Mouse (Mus musculus) hindbrain, embryonic 14.5 days (tissue): Measurements from ENCODE around the gene Negr1. TPM values are rescaled to one million over a fixed set of nuclear protein-coding genes. Genes with fewer than 3 reads are reported as not detected.

Experiments
- ATAC-seq: fragments of 200-750 bp; cut with Nextera tagmentation; 2 replicates; pipeline ENCODE4 v1.8.0; 2017; ENCODE audit warnings: moderate number of reproducible peaks, mild to moderate bottlenecking, moderate TSS enrichment, moderate library complexity; ENCODE audit not compliant: low FRiP score
- DNase-seq: peaks from one replicate; pipeline ENCODE4 v3.0.0-alpha.2; 2015; ENCODE audit warnings: low spot score
- H3K27ac ChIP-seq: fragments of 300-500 bp; sonication (generic); 2 replicates; pipeline ENCODE4 v1.5.1; 2014; ENCODE audit warnings: mild to moderate bottlenecking, moderate library complexity
- H3K27me3 ChIP-seq: fragments of 300-500 bp; sonication (generic); 2 replicates; pipeline ENCODE4 v1.6.1; 2014; ENCODE audit warnings: mild to moderate bottlenecking, low read length, mixed read lengths; ENCODE audit not compliant: control insufficient read depth, insufficient read depth
- H3K36me3 ChIP-seq: fragments of 300-500 bp; sonication (generic); replicated peaks from 2 replicates; pipeline ENCODE4 v1.6.1; 2014; ENCODE audit not compliant: control insufficient read depth, insufficient read depth
- H3K4me1 ChIP-seq: fragments of 300-500 bp; sonication (generic); replicated peaks from 2 replicates; pipeline ENCODE4 v1.6.1; 2014; ENCODE audit warnings: antibody characterized with exemption, low read length, mixed read lengths; ENCODE audit not compliant: control insufficient read depth, insufficient read depth
- H3K4me2 ChIP-seq: fragments of 300-500 bp; sonication (generic); replicated peaks from 2 replicates; pipeline ENCODE4 v1.6.1; 2014; ENCODE audit warnings: mild to moderate bottlenecking, moderate library complexity
- H3K4me3 ChIP-seq: fragments of 300-500 bp; sonication (generic); replicated peaks from 2 replicates; pipeline ENCODE4 v1.5.1; 2014; ENCODE audit warnings: mild to moderate bottlenecking, low read length
- H3K9ac ChIP-seq: fragments of 300-500 bp; sonication (generic); 2 replicates; pipeline ENCODE4 v1.6.1; 2014
- H3K9me3 ChIP-seq: fragments of 300-500 bp; sonication (generic); 2 replicates; pipeline ENCODE4 v1.6.1; 2016; ENCODE audit warnings: low read length; ENCODE audit not compliant: control insufficient read depth
- WGBS: fragments of 180-500 bp; shearing (Covaris S2); extraction: QIAGEN DNeasy Blood & Tissue Kit; methylation state at CpG from one replicate; pipeline ENCODE4 v1.1.7; 2014; 5-methylcytosine and 5-hydroxymethylcytosine counted together
- polyA plus RNA-seq: library from polyadenylated mRNA; unstranded; fragments of >200 nt; fragmentation: Nextera tagmentation; extraction: Ambion mirVana; gene quantifications from 2 replicates; pipeline ENCODE4 v1.2.1, GENCODE M21; 2014

Negr1 gene
- polyA plus RNA-seq, 1 experiment from 2014 or later: 46.2 TPM

DNA sequence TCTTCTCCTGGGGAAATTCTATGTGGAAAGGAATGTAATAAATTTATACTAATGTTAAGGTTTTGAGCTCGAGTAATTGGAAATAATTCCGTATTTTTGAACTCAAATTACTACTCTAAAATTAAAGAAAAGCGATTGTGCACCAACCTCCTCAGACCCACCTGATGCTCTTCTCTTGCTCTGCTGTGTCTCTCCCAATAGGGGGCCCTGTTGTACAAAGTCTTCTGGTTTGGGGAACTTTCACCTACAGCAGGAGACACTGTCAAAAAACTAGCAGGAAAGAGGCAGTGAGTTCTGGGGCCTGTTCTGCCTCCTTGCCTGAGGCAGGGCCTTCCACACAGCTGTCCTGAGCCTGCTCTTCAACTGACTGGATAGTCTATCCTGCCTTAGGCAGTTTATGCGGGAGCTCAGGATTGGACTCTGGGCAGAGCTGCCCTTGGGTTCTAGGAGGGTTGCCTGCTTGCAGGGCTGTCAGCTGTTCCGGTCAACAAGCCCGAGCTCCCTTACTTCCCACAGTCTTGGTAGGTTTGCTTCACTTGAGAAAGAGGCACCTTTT is 310.1 kb downstream of the Negr1 start:
- peaks cover 19% of the 10 kb centered on the region for H3K4me1 ChIP-seq
- 73% methylated on average over 6 of the region's 6 CpGs for WGBS
- H3K27ac ChIP-seq: peak overlapping the region; percentile 51; the same call in 1 of the 2 replicates
- no peaks in the 10 kb centered on the region for H3K9me3 ChIP-seq
- H3K9ac ChIP-seq: no peak overlapping the region
- H3K36me3 ChIP-seq: no peaks in the 10 kb centered on the region
- ATAC-seq (0 out of 2 replicates have a peak, but pooled peaks have one; percentile 37), DNase-seq (no peak)
- no peaks in the 10 kb centered on the region for H3K27me3 ChIP-seq
- H3K4me3 ChIP-seq: no peak overlapping the region
- H3K4me2 ChIP-seq: no peak overlapping the region

DNA sequence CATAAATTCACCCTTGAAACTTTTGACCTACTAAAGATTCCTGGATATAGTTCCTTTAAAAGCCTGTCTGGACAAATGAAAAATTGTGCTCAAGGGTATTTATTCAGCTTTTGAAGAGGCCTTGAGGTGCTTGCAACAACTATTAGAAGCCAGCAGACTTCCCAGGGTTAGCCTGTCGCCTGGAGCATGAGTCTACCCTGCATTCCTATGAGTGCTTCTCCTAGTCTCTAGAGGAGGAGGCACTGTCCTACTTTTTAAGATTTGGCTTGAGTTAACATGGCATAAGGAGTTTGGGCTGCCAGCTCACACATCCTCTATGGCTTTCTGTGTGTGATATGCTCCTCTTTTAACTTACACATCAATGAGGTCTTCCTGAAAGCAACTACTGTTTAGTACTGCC is 315.0 kb downstream of the Negr1 start:
- WGBS: 71% methylated on average over 1 of the region's 1 CpGs
- Histone ChIP-seq H3K4me3 (no peak overlapping the region), H3K4me2 (no peak overlapping the region), H3K27me3 (no peaks in the 10 kb centered on the region), H3K27ac (no peak overlapping the region), H3K4me1 (0 out of 2 replicates have a peak, but pooled peaks cover 5% of the 10 kb centered on the region), H3K9me3 (no peaks in the 10 kb centered on the region), H3K9ac (no peak overlapping the region), H3K36me3 (no peaks in the 10 kb centered on the region)
- ATAC-seq: no peak
- DNase-seq: no peak

DNA sequence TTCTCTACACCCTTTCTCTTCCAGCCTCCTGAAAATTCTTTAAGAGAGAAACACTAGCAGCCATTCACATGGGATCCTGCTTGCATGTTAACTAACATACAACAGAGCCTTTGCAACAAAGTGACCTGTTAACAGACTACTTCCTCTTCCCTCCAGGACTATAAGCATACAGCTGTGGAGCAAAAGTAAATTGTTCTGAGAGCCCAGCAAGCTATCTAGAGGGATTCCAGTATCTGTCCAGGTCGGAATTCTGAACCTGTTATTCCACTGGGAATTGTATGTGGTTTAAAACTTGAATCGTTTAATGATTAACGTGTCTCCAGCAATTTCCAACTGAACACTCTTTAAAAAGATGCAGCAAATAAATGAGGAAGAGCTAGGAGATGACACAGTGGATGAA is 320.5 kb downstream of the Negr1 start:
- Histone ChIP-seq H3K27ac (no peak overlapping the region), H3K9me3 (no peaks in the 10 kb centered on the region), H3K4me3 (no peak overlapping the region), H3K9ac (no peak overlapping the region), H3K4me2 (no peak overlapping the region), H3K36me3 (no peaks in the 10 kb centered on the region), H3K4me1 (no peaks in the 10 kb centered on the region), H3K27me3 (no peaks in the 10 kb centered on the region)
- 77% methylated on average over 3 of the region's 3 CpGs for WGBS
- DNase-seq (no peak), ATAC-seq (no peak)

DNA sequence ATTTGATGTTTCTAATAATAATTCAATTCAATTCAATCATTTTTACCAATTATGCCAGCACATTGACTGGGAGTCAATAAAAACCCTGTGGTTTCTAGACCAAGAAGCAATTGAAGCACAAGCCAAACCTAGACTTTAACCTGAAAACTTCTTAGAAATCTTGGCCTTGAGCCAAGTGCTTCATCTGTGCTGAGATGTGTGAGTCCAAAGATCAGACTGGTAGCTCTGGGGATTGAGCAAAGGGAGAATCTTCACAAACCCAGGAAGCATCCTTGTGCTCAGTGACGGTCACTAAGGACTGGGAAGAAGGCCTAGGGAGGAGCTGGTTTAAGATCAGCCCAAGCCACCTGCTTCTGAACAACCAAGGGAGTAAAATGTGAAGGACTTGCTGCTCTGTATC is 322.3 kb downstream of the Negr1 start:
- ATAC-seq: no peak
- 97% methylated on average over 1 of the region's 1 CpGs for WGBS
- no peaks in the 10 kb centered on the region for H3K27me3 ChIP-seq

DNA sequence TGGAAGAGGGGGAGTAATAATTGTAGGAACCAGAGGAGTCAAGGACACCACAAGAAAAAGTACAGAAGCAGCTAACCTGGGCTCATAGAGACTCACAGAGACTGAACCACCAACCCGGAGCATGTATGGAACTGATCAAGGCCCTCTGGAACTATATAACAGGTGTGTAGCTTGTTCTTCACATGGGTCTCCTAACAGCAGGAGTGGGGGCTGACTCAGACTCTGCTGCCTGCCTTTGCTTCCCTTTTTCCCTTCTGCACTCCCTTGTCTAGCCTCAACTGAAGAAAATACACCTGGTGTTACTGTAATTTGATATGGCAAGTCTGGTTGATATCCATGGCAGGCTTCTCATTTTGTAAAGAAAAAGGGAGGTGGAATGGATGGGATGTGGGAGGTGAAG is 324.1 kb downstream of the Negr1 start:
- DNase-seq (no peak), ATAC-seq (no peak)
- Histone ChIP-seq H3K36me3 (no peaks in the 10 kb centered on the region), H3K9me3 (no peaks in the 10 kb centered on the region), H3K4me2 (no peak overlapping the region), H3K27ac (no peak overlapping the region), H3K4me3 (no peak overlapping the region), H3K27me3 (no peaks in the 10 kb centered on the region), H3K9ac (no peak overlapping the region), H3K4me1 (no peaks in the 10 kb centered on the region)
- WGBS: 100% methylated on average over 1 of the region's 1 CpGs

More for the DNA sequence above, 322.3 kb downstream of the Negr1 start:
- DNase-seq: no peak
- no peak overlapping the region for H3K27ac ChIP-seq
- H3K9ac ChIP-seq: no peak overlapping the region
- no peak overlapping the region for H3K4me2 ChIP-seq
- no peaks in the 10 kb centered on the region for H3K4me1 ChIP-seq
- no peaks in the 10 kb centered on the region for H3K36me3 ChIP-seq
- H3K9me3 ChIP-seq: no peaks in the 10 kb centered on the region
- no peak overlapping the region for H3K4me3 ChIP-seq

DNA sequence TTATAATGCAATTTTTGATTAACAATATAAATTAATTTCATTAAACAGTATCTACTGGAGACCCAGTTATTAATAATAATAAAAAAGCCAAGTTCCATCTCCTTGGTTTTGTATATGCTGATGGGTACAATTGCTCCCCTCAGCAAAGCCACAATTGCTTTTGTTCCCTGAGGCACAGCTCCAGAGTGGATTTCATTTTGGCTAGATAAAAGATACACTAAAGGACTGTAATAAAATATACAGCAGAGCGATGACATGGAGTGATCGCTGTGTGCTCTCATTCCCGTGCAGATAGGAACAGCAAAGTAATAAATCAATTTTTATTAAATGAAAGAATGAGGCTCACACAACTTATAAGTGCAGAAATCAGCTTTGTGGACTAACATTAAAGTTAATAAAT is 325.3 kb downstream of the Negr1 start:
- ATAC-seq: no peak
- 66% methylated on average over 3 of the region's 3 CpGs for WGBS

DNA sequence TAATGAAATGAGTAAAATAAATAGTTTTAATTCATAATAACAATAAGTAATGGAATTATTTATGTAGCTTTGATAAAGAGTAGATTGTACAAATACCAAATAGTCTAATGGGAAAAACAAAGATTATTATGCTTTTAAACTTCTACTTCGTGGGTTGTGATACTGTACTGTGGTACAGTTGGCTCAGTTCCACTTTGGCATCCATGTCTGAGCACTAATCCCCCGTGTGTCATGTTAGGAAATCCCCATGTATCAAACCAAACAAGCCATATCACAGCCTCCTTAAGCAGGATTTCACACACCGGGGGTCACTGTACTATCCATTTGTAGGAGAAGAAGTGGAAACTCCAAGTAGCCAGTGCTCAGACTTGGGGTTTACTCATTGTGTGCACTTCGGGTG is 329.4 kb downstream of the Negr1 start:
- 70% methylated on average over 4 of the region's 4 CpGs for WGBS
- ATAC-seq: no peak
- no peak for DNase-seq

More for the DNA sequence above, 325.3 kb downstream of the Negr1 start:
- H3K27me3 ChIP-seq: no peaks in the 10 kb centered on the region
- no peak overlapping the region for H3K4me3 ChIP-seq
- DNase-seq: no peak
- no peaks in the 10 kb centered on the region for H3K36me3 ChIP-seq
- no peak overlapping the region for H3K9ac ChIP-seq
- H3K27ac ChIP-seq: no peak overlapping the region
- H3K4me1 ChIP-seq: no peaks in the 10 kb centered on the region
- H3K4me2 ChIP-seq: no peak overlapping the region
- H3K9me3 ChIP-seq: no peaks in the 10 kb centered on the region

DNA sequence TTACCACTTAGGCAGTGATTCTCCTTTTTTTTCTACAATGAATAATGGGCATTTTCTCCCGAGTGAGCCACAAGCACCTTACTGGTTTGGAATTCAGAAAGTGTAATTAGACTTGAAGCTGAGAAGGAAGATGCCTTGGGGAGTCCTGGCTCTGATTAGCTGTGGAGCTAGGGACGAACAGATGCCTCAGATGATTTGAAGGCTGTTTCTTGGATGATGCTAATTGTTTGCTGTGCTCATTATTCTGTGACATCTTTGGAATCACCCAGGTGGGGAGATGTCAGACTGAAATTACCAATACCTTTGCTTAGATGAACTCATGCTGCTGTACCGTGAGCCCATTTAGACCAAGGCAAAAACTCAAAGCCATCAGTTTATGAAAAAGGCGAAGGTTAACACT is 333.7 kb downstream of the Negr1 start:
- Histone ChIP-seq H3K9ac (no peak overlapping the region), H3K4me2 (no peak overlapping the region), H3K4me1 (peaks cover 9% of the 10 kb centered on the region), H3K27me3 (no peaks in the 10 kb centered on the region), H3K27ac (peak overlapping the region; percentile 32; the same call in 1 of the 2 replicates), H3K36me3 (no peaks in the 10 kb centered on the region), H3K4me3 (no peak overlapping the region), H3K9me3 (no peaks in the 10 kb centered on the region)
- 40% methylated on average over 4 of the region's 4 CpGs for WGBS
- DNase-seq (no peak), ATAC-seq (no peak; the same call in 1 of the 2 replicates)

More for the DNA sequence above, 329.4 kb downstream of the Negr1 start:
- no peak overlapping the region for H3K4me3 ChIP-seq
- no peak overlapping the region for H3K9ac ChIP-seq
- H3K9me3 ChIP-seq: no peaks in the 10 kb centered on the region
- no peak overlapping the region for H3K4me2 ChIP-seq
- peaks cover 9% of the 10 kb centered on the region for H3K4me1 ChIP-seq
- H3K27ac ChIP-seq: no peak overlapping the region
- no peaks in the 10 kb centered on the region for H3K36me3 ChIP-seq
- no peaks in the 10 kb centered on the region for H3K27me3 ChIP-seq

DNA sequence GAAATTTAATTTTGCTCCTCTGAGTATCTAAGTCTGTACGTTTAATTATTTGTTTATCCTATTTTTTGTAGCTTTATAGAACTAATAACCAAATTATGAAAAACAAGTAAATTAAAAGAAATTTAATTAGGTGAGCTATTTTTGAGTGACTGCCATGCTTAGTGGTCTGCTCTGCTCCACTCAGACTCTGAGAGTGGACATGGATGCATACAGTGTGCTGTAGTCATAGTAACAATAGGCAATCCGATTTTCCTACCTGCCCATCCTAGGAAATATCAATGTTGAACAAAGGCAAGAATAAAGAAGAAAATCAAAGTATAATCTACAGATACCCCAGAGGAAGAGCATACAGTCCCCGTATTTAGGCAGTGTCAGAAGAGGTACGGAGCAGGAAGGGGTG is 334.5 kb downstream of the Negr1 start:
- peaks cover 9% of the 10 kb centered on the region for H3K4me1 ChIP-seq
- no peak overlapping the region for H3K9ac ChIP-seq
- no peak overlapping the region for H3K4me2 ChIP-seq
- ATAC-seq (no peak), DNase-seq (no peak)
- no peaks in the 10 kb centered on the region for H3K9me3 ChIP-seq
- no peak overlapping the region for H3K27ac ChIP-seq
- WGBS: 87% methylated on average over 4 of the region's 4 CpGs
- H3K4me3 ChIP-seq: no peak overlapping the region
- H3K27me3 ChIP-seq: no peaks in the 10 kb centered on the region
- H3K36me3 ChIP-seq: no peaks in the 10 kb centered on the region

DNA sequence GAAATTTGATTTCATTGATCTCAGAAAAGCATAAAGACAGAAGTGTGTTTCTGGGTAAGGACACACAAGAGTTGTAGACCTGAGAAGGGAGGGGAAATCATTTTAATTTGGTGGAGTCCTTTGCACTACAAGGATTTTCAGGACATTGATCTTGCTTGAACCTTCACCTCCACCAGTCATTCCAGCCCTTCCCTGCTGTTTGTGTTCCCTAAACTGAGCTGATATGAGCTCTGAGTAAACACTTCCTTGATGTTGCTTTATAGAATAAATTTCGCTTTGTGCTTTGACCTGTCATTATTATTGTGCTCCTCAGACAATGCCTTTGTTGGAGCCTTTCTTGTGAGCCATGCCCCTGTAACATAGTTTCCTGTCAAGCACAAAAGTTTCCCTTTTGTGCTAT is 335.0 kb downstream of the Negr1 start:
- Histone ChIP-seq H3K9ac (no peak overlapping the region), H3K27me3 (no peaks in the 10 kb centered on the region), H3K9me3 (no peaks in the 10 kb centered on the region), H3K36me3 (no peaks in the 10 kb centered on the region), H3K4me3 (no peak overlapping the region), H3K4me1 (peaks cover 9% of the 10 kb centered on the region), H3K4me2 (no peak overlapping the region), H3K27ac (no peak overlapping the region)
- 56% methylated on average over 1 of the region's 1 CpGs for WGBS
- ATAC-seq (no peak), DNase-seq (no peak)
